Mouse (Mus musculus): ENCODE measurements at regions not wholly inside any gene's neighbourhood (a gene's known extent, or its start where the extent isn't known, plus 50 kb on each side); places are given as distances from the start of the nearest gene placed in this dataset.
"Not testable (repeated sequence)": the region's sequence is repeated elsewhere in the genome, so short reads cannot be mapped to it uniquely, and the experiment has no call there.

DNA sequence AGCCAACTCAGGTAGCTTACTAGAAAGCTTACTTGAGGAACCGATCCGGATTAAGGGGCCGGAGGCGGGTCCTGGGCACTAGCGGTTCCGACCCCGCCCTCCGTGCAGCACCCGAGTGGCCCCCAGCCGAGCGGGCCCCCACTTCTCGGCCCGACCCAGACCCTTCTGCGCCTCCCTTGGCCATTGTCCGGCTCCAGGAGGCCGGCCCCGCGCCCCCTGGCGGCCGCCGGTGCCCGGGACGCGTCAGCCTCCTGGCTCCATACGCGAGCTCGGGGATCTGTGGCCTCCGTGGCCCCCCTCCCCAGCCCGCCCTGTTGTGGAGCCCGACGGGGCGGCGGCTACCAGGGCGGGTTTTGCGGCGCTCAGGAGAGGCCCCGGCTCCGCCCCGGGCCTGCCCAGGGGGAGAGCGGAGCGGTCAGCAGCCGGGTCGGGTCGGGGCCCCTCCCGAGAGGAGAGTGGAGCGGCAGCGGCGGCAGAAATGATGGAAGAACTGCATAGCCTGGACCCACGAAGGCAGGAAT lies 94.3 kb upstream of the Zfp986 start:
- Histone ChIP-seq H3K4me3 (replicated peaks; ENCODE audit: low read length) (peak overlapping the region; percentile 22), H3K4me2 (ENCODE audit: low read depth, low read length) (peak overlapping the region; percentile 44; the same call in 1 of the 2 replicates)
- H3K27me3 ChIP-seq (ENCODE audit: control insufficient read depth, insufficient read depth, low read length); H3K36me3 ChIP-seq (ENCODE audit: control insufficient read depth, insufficient read depth, low read length); H3K9ac ChIP-seq (ENCODE audit: low read length); H3K27ac ChIP-seq (ENCODE audit: low read length); H3K9me3 ChIP-seq (replicated peaks; ENCODE audit: control insufficient read depth, low read length); H3K4me1 ChIP-seq (ENCODE audit: control insufficient read depth, insufficient read depth, low read length): not testable (repeated sequence)
- 2% methylated on average over 42 of the region's 49 CpGs for WGBS
- ATAC-seq (ENCODE audit: insufficient read depth, low FRiP score): peak; percentile 91

DNA sequence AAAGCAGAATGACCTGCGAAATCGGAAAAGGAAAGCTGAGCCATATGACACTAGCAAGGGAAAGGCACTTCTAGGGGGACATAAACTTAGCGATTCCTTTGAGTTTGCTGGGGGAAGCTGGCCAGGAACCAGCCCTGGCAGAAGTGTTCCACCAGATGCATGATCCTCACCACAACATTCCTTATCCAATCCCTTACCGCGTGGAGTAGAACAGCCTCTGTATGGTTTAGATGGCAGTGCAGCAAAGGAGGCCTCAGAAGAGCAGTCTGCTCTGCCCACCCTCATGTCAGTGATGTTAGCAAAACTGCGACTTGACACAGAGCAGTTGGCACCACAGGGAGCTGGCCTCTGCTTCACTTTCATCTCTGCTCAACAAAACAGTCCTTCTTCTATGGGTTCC lies 93.7 kb upstream of the Zfp986 start:
- H3K27ac ChIP-seq (ENCODE audit: low read length); H3K4me3 ChIP-seq (replicated peaks; ENCODE audit: low read length); H3K27me3 ChIP-seq (ENCODE audit: control insufficient read depth, insufficient read depth, low read length); H3K4me1 ChIP-seq (ENCODE audit: control insufficient read depth, insufficient read depth, low read length); ATAC-seq (ENCODE audit: insufficient read depth, low FRiP score); H3K9ac ChIP-seq (ENCODE audit: low read length); H3K9me3 ChIP-seq (replicated peaks; ENCODE audit: control insufficient read depth, low read length); H3K4me2 ChIP-seq (ENCODE audit: low read depth, low read length); H3K36me3 ChIP-seq (ENCODE audit: control insufficient read depth, insufficient read depth, low read length): not testable (repeated sequence)
- WGBS: 19% methylated on average over 1 of the region's 6 CpGs

DNA sequence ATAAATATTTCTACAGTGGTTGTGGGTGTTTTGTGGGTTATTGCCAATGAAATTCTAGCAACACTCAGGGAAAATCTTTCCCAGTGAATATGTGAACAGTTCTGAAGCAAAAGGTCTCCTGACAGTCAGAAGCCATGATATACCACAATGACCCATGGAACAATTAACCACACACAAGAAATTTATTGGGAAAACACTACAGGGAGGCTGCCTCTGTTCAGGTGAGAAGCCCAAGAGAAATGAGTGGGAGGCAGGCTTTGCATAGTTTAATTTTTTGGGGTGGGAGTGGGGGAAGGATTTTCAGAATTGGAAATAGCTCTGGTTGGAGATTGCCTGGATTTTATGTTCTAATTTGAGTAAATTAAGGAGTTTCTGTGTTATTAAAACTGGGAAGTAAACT lies 92.1 kb upstream of the Zfp986 start:
- not testable (repeated sequence) for H3K9ac ChIP-seq (ENCODE audit: low read length); H3K4me1 ChIP-seq (ENCODE audit: control insufficient read depth, insufficient read depth, low read length); H3K36me3 ChIP-seq (ENCODE audit: control insufficient read depth, insufficient read depth, low read length); H3K9me3 ChIP-seq (replicated peaks; ENCODE audit: control insufficient read depth, low read length); ATAC-seq (ENCODE audit: insufficient read depth, low FRiP score); H3K4me2 ChIP-seq (ENCODE audit: low read depth, low read length); H3K4me3 ChIP-seq (replicated peaks; ENCODE audit: low read length); H3K27ac ChIP-seq (ENCODE audit: low read length); H3K27me3 ChIP-seq (ENCODE audit: control insufficient read depth, insufficient read depth, low read length)

DNA sequence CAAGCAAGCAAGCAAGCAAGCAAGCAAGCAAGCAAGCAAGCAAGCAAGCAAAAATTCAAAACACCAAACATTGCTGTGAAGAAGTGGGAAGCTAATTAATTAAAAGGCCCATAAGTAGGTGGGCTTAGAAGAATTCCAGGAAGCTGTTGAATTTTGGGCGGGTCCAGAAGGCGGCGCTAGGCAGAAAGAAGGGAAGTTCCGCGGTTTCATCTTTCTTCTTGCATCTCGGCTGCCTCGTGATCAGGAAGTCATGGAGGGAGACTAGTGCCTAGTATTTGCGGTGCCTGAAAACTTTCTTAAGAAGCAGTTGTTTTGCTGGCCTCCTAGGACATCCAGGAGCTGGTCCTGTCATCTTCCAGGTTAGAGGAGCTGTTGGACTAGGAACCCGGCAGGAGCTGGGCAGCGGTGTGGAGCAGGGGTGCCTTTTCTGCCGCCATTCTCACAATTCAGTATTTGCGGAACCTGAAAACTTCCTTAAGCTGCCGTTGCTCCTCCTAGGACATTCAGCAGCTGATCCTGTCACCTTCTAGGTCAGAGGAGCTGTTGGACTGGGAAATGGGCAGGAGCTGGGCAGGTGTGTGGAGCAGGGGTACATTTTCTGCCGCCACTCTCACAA lies 87.2 kb upstream of the Zfp986 start:
- H3K4me3 ChIP-seq (replicated peaks; ENCODE audit: low read length); H3K9ac ChIP-seq (ENCODE audit: low read length); H3K27ac ChIP-seq (ENCODE audit: low read length); H3K9me3 ChIP-seq (replicated peaks; ENCODE audit: control insufficient read depth, low read length); H3K4me1 ChIP-seq (ENCODE audit: control insufficient read depth, insufficient read depth, low read length); H3K4me2 ChIP-seq (ENCODE audit: low read depth, low read length); H3K27me3 ChIP-seq (ENCODE audit: control insufficient read depth, insufficient read depth, low read length); H3K36me3 ChIP-seq (ENCODE audit: control insufficient read depth, insufficient read depth, low read length); ATAC-seq (ENCODE audit: insufficient read depth, low FRiP score): not testable (repeated sequence)
- WGBS: no CpG with 5 or more reads among the region's 14 CpGs

DNA sequence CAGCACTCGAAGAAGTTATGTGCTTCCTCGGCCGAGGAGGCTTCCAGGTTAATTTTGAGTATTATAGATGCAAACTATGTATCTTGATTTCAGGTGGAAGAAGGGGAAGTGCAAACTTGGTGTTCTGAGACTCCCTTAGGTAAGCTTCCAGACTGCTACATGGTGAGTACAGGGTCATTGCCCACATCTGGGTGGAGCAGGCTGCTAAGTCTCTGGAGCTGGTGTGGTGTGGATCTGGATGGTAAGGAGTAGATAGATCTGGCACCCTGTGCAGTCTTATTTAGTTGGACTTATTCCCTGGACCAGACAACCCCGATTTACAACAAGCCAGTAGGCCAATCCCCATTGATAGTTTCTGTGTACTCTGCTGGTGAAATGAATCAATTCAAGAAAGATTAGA lies 53.9 kb upstream of the Zfp986 start:
- no CpG with 5 or more reads among the region's 4 CpGs for WGBS
- not testable (repeated sequence) for H3K9me3 ChIP-seq (replicated peaks; ENCODE audit: control insufficient read depth, low read length); H3K4me3 ChIP-seq (replicated peaks; ENCODE audit: low read length); H3K27ac ChIP-seq (ENCODE audit: low read length); H3K4me2 ChIP-seq (ENCODE audit: low read depth, low read length); H3K9ac ChIP-seq (ENCODE audit: low read length); H3K36me3 ChIP-seq (ENCODE audit: control insufficient read depth, insufficient read depth, low read length); H3K4me1 ChIP-seq (ENCODE audit: control insufficient read depth, insufficient read depth, low read length); H3K27me3 ChIP-seq (ENCODE audit: control insufficient read depth, insufficient read depth, low read length)
- ATAC-seq (ENCODE audit: insufficient read depth, low FRiP score): peak; percentile 66; the same call in 1 of the 2 replicates

Data from stomach, embryonic 16.5 days (tissue).